Mouse (Mus musculus) ES-Bruce4 (cell line): Measurements from ENCODE around the gene Doc2g.

Source experiments
- CTCF ChIP-seq: IDR thresholded peaks from one replicate; pipeline ENCODE4 v1.8.1; 2011; ENCODE audit warnings: low read depth, low read length
- EP300 ChIP-seq: IDR thresholded peaks from 2 replicates; pipeline ENCODE4 v1.6.1; 2011; ENCODE audit warnings: low read depth, low read length; ENCODE audit not compliant: insufficient read depth
- POLR2A ChIP-seq: IDR thresholded peaks from one replicate; pipeline ENCODE4 v1.8.1; 2011; ENCODE audit warnings: low read length; ENCODE audit not compliant: insufficient read depth

DNA sequence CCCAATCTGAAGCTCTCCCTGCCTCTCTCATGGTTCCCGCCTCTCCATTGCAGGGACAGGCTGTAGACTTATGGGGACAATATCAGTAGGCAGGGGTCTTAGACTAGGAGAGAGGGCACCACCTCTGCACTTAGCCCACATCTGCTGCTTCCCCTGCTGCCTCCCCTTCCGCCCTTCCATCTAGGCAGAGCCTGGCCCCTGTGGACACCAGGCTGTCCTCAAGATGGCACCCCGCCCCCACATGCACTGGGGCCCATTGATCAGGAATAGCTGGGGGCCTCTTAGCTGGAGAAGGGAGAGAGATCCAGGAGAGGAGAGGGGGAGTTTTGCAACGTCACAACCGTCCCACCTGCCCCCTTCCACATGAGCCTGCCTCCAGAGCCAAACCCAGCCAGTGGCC is 10.7 kb upstream of the Doc2g start, which contains the start of gene Tbx10:
- no peak for TF ChIP-seq CTCF
- no peak for TF ChIP-seq POLR2A
- no peak for TF ChIP-seq EP300
